Mouse (Mus musculus): ENCODE measurements around the gene Ogn. TPM values are rescaled to one million over a fixed set of nuclear protein-coding genes. Genes with fewer than 3 reads are reported as not detected.

Gene Ogn
- total RNA-seq, 2 experiments from 2014 or later, result 65.6 to 70.9 TPM

DNA sequence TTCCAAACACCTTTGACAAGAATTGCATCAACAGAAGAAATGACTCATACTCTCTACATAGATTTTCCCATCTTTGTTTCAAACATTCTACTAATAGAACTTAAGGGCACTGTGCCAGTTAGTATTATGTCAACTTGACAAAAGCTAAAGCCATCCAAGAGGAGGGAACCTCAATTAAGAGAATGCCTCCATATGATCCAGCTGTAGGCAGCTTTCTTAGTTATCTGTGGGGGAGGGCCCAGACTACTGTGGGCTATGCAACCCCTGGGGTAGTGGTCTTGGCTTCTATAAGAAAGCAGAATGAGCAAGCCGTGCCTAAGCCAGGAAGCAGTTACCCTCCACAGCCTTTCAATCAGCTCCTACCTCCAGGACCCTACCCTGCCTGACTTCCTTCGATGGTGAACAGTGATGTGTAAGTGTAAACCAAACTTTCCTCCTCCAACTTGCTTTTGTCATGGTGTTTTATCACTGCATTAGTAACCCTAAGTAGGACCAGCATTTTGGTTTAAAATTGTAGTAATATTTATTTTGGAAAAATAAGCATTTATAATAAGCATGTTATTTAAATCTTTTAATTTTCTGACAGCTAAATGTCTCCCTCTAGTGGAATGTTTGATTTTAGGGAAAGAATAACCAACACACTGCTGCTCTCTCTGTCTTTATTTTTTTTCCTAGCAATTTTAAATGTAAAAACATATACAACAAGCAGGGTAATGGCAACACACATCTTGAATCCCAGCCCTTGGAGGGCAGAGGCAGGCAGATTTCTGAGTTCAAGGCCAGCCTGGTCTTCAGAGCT, 37.1 kb downstream of the Ogn start:
- peak in 1 of 2 experiments; percentile 72 for DNase-seq

DNA sequence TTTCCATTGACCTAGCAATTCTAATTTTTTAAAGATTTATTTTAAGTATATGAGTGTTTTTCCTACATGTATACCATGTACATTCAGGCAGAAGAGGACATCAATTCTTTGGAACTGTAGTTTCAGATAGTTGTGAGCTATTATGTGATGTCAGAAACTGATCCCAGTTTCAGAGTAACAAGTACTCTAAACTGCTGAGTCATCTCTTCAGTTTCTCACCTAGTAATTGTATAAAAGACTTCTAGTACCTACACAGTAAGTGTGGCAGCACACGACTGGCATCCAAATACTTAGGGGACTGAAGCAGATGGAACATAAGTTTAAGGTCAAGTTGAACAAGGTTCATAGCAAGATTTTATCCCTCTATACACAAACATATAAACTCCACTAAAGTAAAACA, 38.2 kb downstream of the Ogn start:
- DNase-seq, result no peak

DNA sequence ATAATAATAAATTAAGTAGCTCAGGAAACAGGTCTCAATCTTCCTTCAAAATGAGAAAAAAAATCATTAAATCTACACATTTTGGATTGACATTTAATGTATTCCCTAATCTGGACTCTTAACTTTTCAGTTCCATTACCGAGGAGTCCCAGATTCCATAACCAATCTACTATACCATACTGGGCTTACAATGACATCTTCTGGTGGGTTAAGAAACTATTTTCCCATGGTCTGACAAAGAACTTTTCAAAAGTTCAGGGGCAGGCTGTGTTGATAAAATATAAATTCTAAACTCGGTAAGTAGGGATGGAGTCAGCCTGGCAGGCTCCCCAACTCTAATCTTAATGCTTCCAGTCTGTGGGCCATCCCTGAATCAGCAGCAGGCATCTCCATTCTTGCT, 43.3 kb downstream of the Ogn start:
- no peak for DNase-seq

DNA sequence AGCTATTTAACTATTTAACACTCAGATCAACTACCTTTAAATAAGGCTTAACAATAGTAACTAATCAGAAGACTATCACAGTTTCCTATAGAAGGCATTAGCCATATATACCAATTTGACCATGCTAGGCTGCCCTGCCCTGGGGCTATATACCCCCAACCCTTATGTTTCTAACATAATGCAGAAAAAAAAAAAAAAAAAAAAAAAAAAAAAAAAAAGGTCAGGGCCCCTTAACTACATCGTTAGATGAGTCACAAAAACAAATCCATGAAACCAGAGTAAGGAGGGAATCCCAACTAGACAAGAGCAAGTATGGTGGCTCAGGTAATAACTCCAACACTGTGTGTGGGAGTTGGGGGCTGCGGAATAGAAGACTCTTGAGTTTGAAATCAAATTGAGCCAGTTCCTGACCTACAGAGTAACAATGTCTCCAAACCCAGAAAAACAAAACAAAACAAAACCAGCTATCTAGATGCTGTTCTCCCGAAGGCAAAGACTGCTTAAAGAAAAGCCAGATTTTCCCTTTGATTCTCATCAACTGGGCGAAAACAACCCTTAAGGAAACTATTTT, 44.0 kb downstream of the Ogn start:
- no peak for DNase-seq

DNA sequence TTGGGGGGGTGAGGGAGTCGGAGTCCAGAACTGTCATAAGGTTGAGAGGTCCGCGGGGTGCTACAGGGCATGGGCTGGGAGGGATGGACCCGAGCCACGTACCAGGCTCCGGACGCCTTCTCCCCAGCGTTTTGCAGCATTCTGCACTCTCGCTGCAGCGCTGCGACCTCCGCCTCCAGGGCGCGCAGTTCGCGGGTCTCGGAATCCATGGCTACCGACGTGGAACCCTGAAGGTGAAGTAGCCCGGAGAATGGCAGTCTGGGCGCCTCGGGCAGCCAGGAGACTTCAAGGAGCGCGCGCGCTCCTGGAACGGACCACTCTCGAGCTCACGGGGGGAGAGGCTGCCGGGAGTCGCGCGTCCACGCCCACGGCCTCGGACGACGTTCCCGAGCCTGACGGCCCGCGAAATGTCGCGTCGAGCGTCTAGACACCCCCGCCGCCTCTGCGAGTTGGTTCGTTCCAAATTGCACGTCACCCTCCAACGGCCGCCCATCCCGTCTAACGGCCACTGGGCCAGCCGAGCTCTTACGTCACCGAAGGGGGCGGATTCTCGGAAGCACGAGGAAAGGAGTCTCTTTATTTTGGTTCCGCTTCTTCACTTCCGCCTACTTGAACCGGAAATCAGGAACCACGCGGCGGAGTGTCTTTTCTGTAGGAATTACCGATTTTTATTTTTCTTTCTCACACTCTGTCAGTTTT, 44.8 kb downstream of the Ogn start, which contains the start of the genes Cenpp and Nol8:
Gene Cenpp, minus strand, starts transcription at position 305 of the 699 bp plus-strand sequence.
Gene Nol8, plus strand, starts transcription at position 598 of the 699 bp plus-strand sequence.
- DNase-seq, result peak; percentile 99

DNA sequence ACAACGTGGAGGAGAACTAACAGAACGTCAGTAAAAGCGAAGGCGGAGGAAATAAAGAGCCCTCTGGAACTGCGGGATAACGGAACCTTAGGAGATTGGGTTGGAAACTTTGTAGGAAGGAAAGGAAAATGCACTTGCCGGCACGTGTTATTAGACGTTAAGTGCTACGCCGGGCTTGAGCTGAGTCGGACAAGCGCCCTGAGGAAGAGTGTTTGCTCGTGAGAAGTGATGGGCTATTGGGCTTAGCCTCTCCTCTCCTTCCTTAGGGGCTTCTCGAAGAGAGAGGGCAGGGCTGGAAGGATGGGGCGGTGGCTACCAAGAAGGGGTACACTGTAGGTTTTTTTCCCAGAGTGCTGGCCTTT, 45.3 kb downstream of the Ogn start:
- DNase-seq, result no peak

Other genes with a start within 250 kb of the Ogn start
- 1 to 10 TPM; 7.0 to 7.4 TPM for gene Ippk, start 186.8 kb upstream of the Ogn start, total RNA-seq (2021)
- gene Tes3-ps, start 114.7 kb upstream of the Ogn start, total RNA-seq (2021), result 1 to 10 TPM; 1.3 to 1.5 TPM
- 10 to 100 TPM; 13.2 to 15.1 TPM for gene Ecm2, start 103.2 kb upstream of the Ogn start, total RNA-seq (2021)
- gene Aspn, start 63.6 kb upstream of the Ogn start, total RNA-seq (2021), result 10 to 100 TPM; 13.3 to 16.9 TPM
- 1 to 10 TPM; 1.1 to 1.3 TPM for gene Omd, start 25.6 kb upstream of the Ogn start, total RNA-seq (2021)
- 1 to 10 TPM; 2.4 to 2.8 TPM for gene Cenpp, start 44.7 kb downstream of the Ogn start, total RNA-seq (2021)
- gene Nol8, start 45.0 kb downstream of the Ogn start, total RNA-seq (2021), result 10 to 100 TPM; 20.7 to 21.4 TPM
- gene Iars, start 74.1 kb downstream of the Ogn start, total RNA-seq (2021), result 10 to 100 TPM; 61.4 to 65.1 TPM
- under 1 TPM; 0.10 to 0.49 TPM for gene Gm30302, start 191.0 kb downstream of the Ogn start, total RNA-seq (2021)

All from heart, adult 18-20 months (tissue).